Mouse (Mus musculus) heart, adult 11 months (tissue): ENCODE measurements at regions not wholly inside any gene's neighbourhood (a gene's known extent, or its start where the extent isn't known, plus 50 kb on each side); places are given as distances from the start of the nearest gene placed in this dataset.
A peak's percentile ranks its signal among the peaks of the same experiment; 100 is the strongest.

Experiments used
- DNase-seq: peaks from one replicate; pipeline ENCODE4 v3.0.0; 2022

DNA sequence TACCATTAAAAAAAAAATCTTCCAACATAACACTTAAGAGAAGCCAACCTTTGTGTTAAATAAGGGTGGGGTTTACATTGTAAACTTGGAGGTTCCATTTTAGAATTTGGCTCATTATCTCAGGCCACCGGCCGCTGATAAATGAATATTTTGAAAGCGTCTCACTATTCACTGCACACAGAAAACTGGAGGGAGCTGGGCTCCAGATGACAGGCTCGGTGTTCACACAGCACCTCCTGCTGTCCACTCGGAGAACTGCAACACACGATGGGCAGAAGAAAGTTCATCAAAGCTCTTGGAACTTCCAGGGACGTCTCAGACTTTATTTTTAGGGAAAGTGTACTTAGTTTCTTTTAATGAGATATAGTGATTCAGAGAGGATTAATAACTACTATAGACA is 78.6 kb upstream of the Dnajc24 start:
- DNase-seq, result peak; percentile 72

DNA sequence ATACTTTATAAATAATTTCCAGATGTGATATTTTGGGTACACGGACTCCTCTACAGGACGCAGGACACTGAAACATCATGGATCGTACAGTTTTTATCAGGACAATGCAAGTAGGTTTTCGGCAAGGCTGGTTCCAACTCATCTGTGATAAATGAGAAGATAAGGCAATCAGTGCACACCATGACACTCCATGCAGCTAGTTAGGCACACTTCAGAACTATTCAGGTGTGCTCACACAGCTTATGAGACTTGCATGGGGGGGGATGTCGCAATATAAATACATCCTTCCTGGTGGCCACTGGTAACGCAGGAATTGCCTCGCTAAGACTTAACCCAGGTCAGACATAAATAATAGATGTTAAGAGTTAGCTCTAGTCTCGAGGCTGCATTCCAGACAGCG is 77.3 kb upstream of the Dnajc24 start:
- peak; percentile 61 for DNase-seq

DNA sequence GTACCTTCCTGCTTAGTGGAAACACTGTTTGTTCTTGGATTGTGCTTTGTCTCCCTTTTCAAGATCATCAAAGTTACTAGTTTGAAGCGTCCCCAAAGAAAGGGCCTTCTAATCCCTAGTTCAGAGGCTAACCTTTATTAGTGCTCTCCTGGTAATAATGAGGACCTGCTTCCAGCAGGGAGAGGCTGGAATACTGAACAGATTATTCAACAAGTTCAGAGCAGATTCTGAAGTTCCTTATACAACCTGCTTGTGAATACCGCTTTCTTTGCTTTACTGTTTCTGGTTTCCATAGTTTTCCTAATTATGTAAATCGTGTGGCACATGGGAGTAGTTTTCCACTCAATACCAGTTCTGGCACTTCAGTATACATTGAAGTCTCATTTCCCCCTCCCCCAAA is 75.2 kb upstream of the Dnajc24 start:
- no peak for DNase-seq

DNA sequence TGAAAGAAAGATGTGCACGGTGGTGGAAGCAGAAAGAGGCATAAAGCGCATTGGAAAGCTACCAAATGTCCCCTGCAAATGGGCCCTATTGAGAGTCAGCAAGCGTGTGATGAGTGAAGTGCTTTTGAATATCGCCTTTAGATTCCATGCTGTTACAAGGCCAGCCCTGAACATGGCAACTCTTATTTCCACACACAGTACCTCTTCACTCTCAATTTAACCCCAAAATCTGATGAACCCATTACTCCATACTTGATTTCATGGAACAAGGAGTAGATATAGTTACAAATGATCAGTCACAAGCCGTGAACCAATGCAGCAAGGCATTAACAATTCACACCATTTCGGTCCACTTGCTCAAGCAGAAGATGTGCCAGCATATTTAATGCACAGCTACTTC is 71.1 kb upstream of the Dnajc24 start:
- DNase-seq, result no peak

DNA sequence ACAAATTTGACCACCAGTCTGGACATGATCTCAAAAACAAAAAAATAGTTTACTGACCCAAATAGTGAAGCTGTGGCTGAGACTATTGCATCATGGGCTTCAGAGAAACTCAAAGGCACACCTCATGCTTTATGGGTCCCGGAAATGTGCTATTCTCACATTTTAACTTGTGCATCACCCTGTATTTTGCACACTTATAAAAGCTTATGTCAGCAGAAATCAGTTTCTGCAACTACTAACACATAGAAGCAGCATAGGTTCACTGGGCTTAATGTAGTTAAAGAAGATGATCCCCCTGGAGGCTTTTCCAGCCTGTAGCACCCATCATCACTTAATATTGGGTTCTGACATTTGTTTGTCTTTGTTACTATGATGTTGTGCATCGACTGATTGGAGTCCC is 61.0 kb upstream of the Dnajc24 start:
- no peak for DNase-seq
